Comparison of ENCODE assay signal across 28 mouse cellular contexts in genomic region chr3:158479677-158480076, GRCm38 (mm10).
"Had no signal": no experiment of that assay in that cellular context is flagged by ENCODE, and none has a peak within 500 bp of the region (broad histone marks: within the 10 kb centered on the region; RNA-seq: fewer than 3 reads in every experiment).

No protein-coding gene starts in this region.

- DNase-seq: cerebellum, adult 18-20 months; cerebellum, adult 2 months; cerebellum, adult 8-10 months; cerebellum, adult 9-10 months; cerebellum, adult 9-11 months; cerebellum, postnatal 10 days; cerebellum, postnatal 14 days; cerebellum, postnatal 25 days; cerebellum, postnatal 36 days; embryo, embryonic 11 days; forebrain, postnatal 0 days; gastrocnemius, adult 2 months; gastrocnemius, postnatal 10 days; gastrocnemius, postnatal 14 days; gastrocnemius, postnatal 25 days; gastrocnemius, postnatal 36 days; heart, adult 18-20 months; heart, adult 2 months had no signal

- H3K9me3 ChIP-seq: embryonic facial prominence, embryonic 12.5 days; embryonic facial prominence, embryonic 13.5 days; embryonic facial prominence, embryonic 15.5 days; forebrain, embryonic 10.5 days; forebrain, embryonic 12.5 days; forebrain, embryonic 13.5 days; forebrain, embryonic 15.5 days had no signal

- H3K4me2 ChIP-seq: embryonic facial prominence, embryonic 12.5 days; embryonic facial prominence, embryonic 13.5 days; embryonic facial prominence, embryonic 15.5 days; forebrain, embryonic 12.5 days; forebrain, embryonic 13.5 days; forebrain, embryonic 15.5 days had no signal

- ATAC-seq: forebrain, embryonic 13.5 days; forebrain, embryonic 14.5 days; forebrain, embryonic 15.5 days; forebrain, embryonic 16.5 days; forebrain, postnatal 0 days had no signal

- H3K4me3 ChIP-seq: embryonic facial prominence, embryonic 12.5 days; embryonic facial prominence, embryonic 13.5 days; embryonic facial prominence, embryonic 15.5 days; erythroblast, embryonic 14.5 days; forebrain, embryonic 10.5 days; forebrain, embryonic 12.5 days; forebrain, embryonic 13.5 days; forebrain, embryonic 15.5 days; gastrocnemius, adult 2 months; heart, adult 2 months had no signal

- H3K36me3 ChIP-seq: embryonic facial prominence, embryonic 12.5 days; embryonic facial prominence, embryonic 13.5 days; embryonic facial prominence, embryonic 15.5 days; forebrain, embryonic 10.5 days; forebrain, embryonic 12.5 days; forebrain, embryonic 15.5 days had no signal

- H3K27me3 ChIP-seq: embryonic facial prominence, embryonic 12.5 days; embryonic facial prominence, embryonic 13.5 days; embryonic facial prominence, embryonic 15.5 days; forebrain, embryonic 12.5 days; forebrain, embryonic 13.5 days; forebrain, embryonic 15.5 days had no signal

- H3K27ac ChIP-seq: embryonic facial prominence, embryonic 12.5 days; embryonic facial prominence, embryonic 13.5 days; embryonic facial prominence, embryonic 15.5 days; forebrain, embryonic 10.5 days; forebrain, embryonic 12.5 days; forebrain, embryonic 13.5 days; forebrain, embryonic 15.5 days; gastrocnemius, adult 2 months; heart, adult 2 months had no signal

- H3K9ac ChIP-seq: embryonic facial prominence, embryonic 12.5 days; embryonic facial prominence, embryonic 13.5 days; embryonic facial prominence, embryonic 15.5 days; forebrain, embryonic 12.5 days; forebrain, embryonic 13.5 days; forebrain, embryonic 15.5 days; forebrain, postnatal 0 days had no signal

- H3K4me1 ChIP-seq: embryonic facial prominence, embryonic 12.5 days; embryonic facial prominence, embryonic 13.5 days; embryonic facial prominence, embryonic 15.5 days; forebrain, embryonic 10.5 days; forebrain, embryonic 12.5 days; forebrain, embryonic 13.5 days; forebrain, embryonic 15.5 days had no signal
